Mouse (Mus musculus) limb, embryonic 10.5 days (tissue): Measurements from ENCODE around the gene Capn5. TPM values are rescaled to one million over a fixed set of nuclear protein-coding genes. Genes with fewer than 3 reads are reported as not detected.

Source experiments
- DNase-seq: peaks from one replicate; pipeline ENCODE4 v3.0.0-alpha.2; 2017; ENCODE audit warnings: low spot score
- H3K27ac ChIP-seq: fragments of 300-500 bp; sonication (generic); 2 replicates; pipeline ENCODE4 v1.5.1; 2016; ENCODE audit warnings: mild to moderate bottlenecking
- H3K27me3 ChIP-seq: fragments of 300-500 bp; sonication (generic); 2 replicates; pipeline ENCODE4 v1.6.1; 2016; ENCODE audit warnings: low read depth, mild to moderate bottlenecking; ENCODE audit not compliant: poor library complexity, severe bottlenecking
- H3K36me3 ChIP-seq: fragments of 300-500 bp; sonication (generic); 2 replicates; pipeline ENCODE4 v1.6.1; 2016; ENCODE audit warnings: mild to moderate bottlenecking, moderate library complexity
- H3K4me1 ChIP-seq: fragments of 300-500 bp; sonication (generic); 2 replicates; pipeline ENCODE4 v1.6.1; 2016
- H3K4me3 ChIP-seq: fragments of 300-500 bp; sonication (generic); 2 replicates; pipeline ENCODE4 v1.5.1; 2016; ENCODE audit warnings: mild to moderate bottlenecking, moderate library complexity
- H3K9me3 ChIP-seq: fragments of 300-500 bp; sonication (generic); replicated peaks from 2 replicates; pipeline ENCODE4 v1.6.1; 2016; ENCODE audit warnings: mild to moderate bottlenecking
- WGBS: fragments of 180-500 bp; shearing (Covaris S2); methylation state at CpG from one replicate; pipeline ENCODE4 v1.1.7; 2016; 5-methylcytosine and 5-hydroxymethylcytosine counted together
- polyA plus RNA-seq: library from polyadenylated mRNA; unstranded; fragments of >200 nt; fragmentation: Nextera tagmentation; extraction: Ambion mirVana; gene quantifications from 2 replicates; pipeline ENCODE4 v1.2.1, GENCODE M21; 2016

The Capn5 gene
- polyA plus RNA-seq, 1 experiment from 2014 or later = 4.5 TPM

- no peak for DNase-seq
- Histone ChIP-seq H3K4me3 (no peak overlapping the region), H3K27ac (no peak overlapping the region), H3K4me1 (peaks cover 67% of the 10 kb centered on the region), H3K27me3 (0 out of 2 replicates have a peak, but pooled peaks cover 7% of the 10 kb centered on the region), H3K9me3 (no peaks in the 10 kb centered on the region), H3K36me3 (no peaks in the 10 kb centered on the region)
- 78% methylated on average over 5 of the region's 5 CpGs for WGBS
These were observed 24.2 kb downstream of the Capn5 start for GRCm38 (mm10) chr7:98153892-98154291.

GRCm38 (mm10) chr7:98153345-98153744, 24.7 kb downstream of the Capn5 start:
- H3K27ac ChIP-seq = no peak overlapping the region
- no peaks in the 10 kb centered on the region for H3K36me3 ChIP-seq

GRCm38 (mm10) chr7:98152400-98152799, 25.7 kb downstream of the Capn5 start:
- no peaks in the 10 kb centered on the region for H3K36me3 ChIP-seq
- peak overlapping the region; percentile 17; the same call in 1 of the 2 replicates for H3K27ac ChIP-seq
- H3K27me3 ChIP-seq = 0 out of 2 replicates have a peak, but pooled peaks cover 4% of the 10 kb centered on the region
- H3K4me3 ChIP-seq = no peak overlapping the region
- 39% methylated on average over 8 of the region's 8 CpGs for WGBS
- H3K4me1 ChIP-seq = peaks cover 70% of the 10 kb centered on the region
- no peaks in the 10 kb centered on the region for H3K9me3 ChIP-seq
- no peak for DNase-seq

More at GRCm38 (mm10) chr7:98153345-98153744, 24.7 kb downstream of the Capn5 start:
- 47% methylated on average over 3 of the region's 3 CpGs for WGBS
- H3K4me1 ChIP-seq = peaks cover 62% of the 10 kb centered on the region
- no peak overlapping the region for H3K4me3 ChIP-seq
- H3K9me3 ChIP-seq = no peaks in the 10 kb centered on the region
- H3K27me3 ChIP-seq = 0 out of 2 replicates have a peak, but pooled peaks cover 4% of the 10 kb centered on the region
- no peak for DNase-seq

- no peak for DNase-seq
- Histone ChIP-seq H3K4me3 (no peak overlapping the region), H3K27me3 (0 out of 2 replicates have a peak, but pooled peaks cover 4% of the 10 kb centered on the region), H3K4me1 (peaks cover 60% of the 10 kb centered on the region), H3K36me3 (no peaks in the 10 kb centered on the region), H3K27ac (peak overlapping the region; percentile 44; the same call in 1 of the 2 replicates), H3K9me3 (no peaks in the 10 kb centered on the region)
- WGBS = 46% methylated on average over 5 of the region's 5 CpGs
These were observed 27.5 kb downstream of the Capn5 start for GRCm38 (mm10) chr7:98150525-98150924.

GRCm38 (mm10) chr7:98149802-98150201, 28.3 kb downstream of the Capn5 start:
- no peak for DNase-seq
- 8% methylated on average over 3 of the region's 3 CpGs for WGBS
- no peaks in the 10 kb centered on the region for H3K9me3 ChIP-seq
- no peak overlapping the region for H3K4me3 ChIP-seq
- peaks cover 56% of the 10 kb centered on the region for H3K4me1 ChIP-seq
- 0 out of 2 replicates have a peak, but pooled peaks cover 4% of the 10 kb centered on the region for H3K27me3 ChIP-seq
- no peaks in the 10 kb centered on the region for H3K36me3 ChIP-seq
- peak overlapping the region; percentile 44 for H3K27ac ChIP-seq

GRCm38 (mm10) chr7:98148721-98149407, 29.2 kb downstream of the Capn5 start:
- Histone ChIP-seq H3K4me3 (no peak overlapping the region), H3K4me1 (peaks cover 53% of the 10 kb centered on the region), H3K27me3 (0 out of 2 replicates have a peak, but pooled peaks cover 4% of the 10 kb centered on the region), H3K36me3 (no peaks in the 10 kb centered on the region), H3K27ac (peak overlapping the region; percentile 21; the same call in 1 of the 2 replicates), H3K9me3 (no peaks in the 10 kb centered on the region)
- DNase-seq = no peak
- 66% methylated on average over 10 of the region's 10 CpGs for WGBS

GRCm38 (mm10) chr7:98147766-98148165, 30.3 kb downstream of the Capn5 start:
- H3K36me3 ChIP-seq = no peaks in the 10 kb centered on the region
- H3K27ac ChIP-seq = peak overlapping the region; percentile 20; the same call in 1 of the 2 replicates
- H3K27me3 ChIP-seq = 0 out of 2 replicates have a peak, but pooled peaks cover 8% of the 10 kb centered on the region
- no peak overlapping the region for H3K4me3 ChIP-seq
- H3K4me1 ChIP-seq = peaks cover 50% of the 10 kb centered on the region
- H3K9me3 ChIP-seq = no peaks in the 10 kb centered on the region
- 82% methylated on average over 8 of the region's 8 CpGs for WGBS
- DNase-seq = no peak

GRCm38 (mm10) chr7:98146447-98146845, 31.6 kb downstream of the Capn5 start:
- DNase-seq = no peak
- peaks cover 45% of the 10 kb centered on the region for H3K4me1 ChIP-seq

GRCm38 (mm10) chr7:98145842-98146446, 32.1 kb downstream of the Capn5 start:
- H3K27me3 ChIP-seq = 0 out of 2 replicates have a peak, but pooled peaks cover 4% of the 10 kb centered on the region
- 86% methylated on average over 10 of the region's 12 CpGs for WGBS
- no peak overlapping the region for H3K4me3 ChIP-seq
- H3K27ac ChIP-seq = no peak overlapping the region
- H3K36me3 ChIP-seq = no peaks in the 10 kb centered on the region
- no peaks in the 10 kb centered on the region for H3K9me3 ChIP-seq
- no peak for DNase-seq
- H3K4me1 ChIP-seq = peaks cover 41% of the 10 kb centered on the region

More at GRCm38 (mm10) chr7:98146447-98146845, 31.6 kb downstream of the Capn5 start:
- no peaks in the 10 kb centered on the region for H3K9me3 ChIP-seq
- WGBS = 80% methylated on average over 8 of the region's 8 CpGs
- H3K27ac ChIP-seq = no peak overlapping the region
- H3K4me3 ChIP-seq = no peak overlapping the region
- 0 out of 2 replicates have a peak, but pooled peaks cover 4% of the 10 kb centered on the region for H3K27me3 ChIP-seq
- H3K36me3 ChIP-seq = no peaks in the 10 kb centered on the region

GRCm38 (mm10) chr7:98145402-98145801, 32.7 kb downstream of the Capn5 start, which contains the start of gene Omp:
Gene Omp (minus strand): TSS chr7:98145502.
- Histone ChIP-seq H3K27me3 (0 out of 2 replicates have a peak, but pooled peaks cover 4% of the 10 kb centered on the region), H3K4me3 (no peak within 1 kb of the TSS), H3K9me3 (no peaks in the 10 kb centered on the region), H3K27ac (peak within 1 kb of the TSS; percentile 5; the same call in 1 of the 2 replicates), H3K36me3 (no peaks in the 10 kb centered on the region), H3K4me1 (peaks cover 36% of the 10 kb centered on the region)
- 89% methylated on average over 5 of the region's 5 CpGs for WGBS
- DNase-seq = no peak

- 61% methylated on average over 3 of the region's 3 CpGs for WGBS
- Histone ChIP-seq H3K36me3 (no peaks in the 10 kb centered on the region), H3K27ac (no peak overlapping the region), H3K9me3 (no peaks in the 10 kb centered on the region), H3K27me3 (0 out of 2 replicates have a peak, but pooled peaks cover 4% of the 10 kb centered on the region), H3K4me1 (peaks cover 26% of the 10 kb centered on the region), H3K4me3 (no peak overlapping the region)
- DNase-seq = no peak
These were observed 35.4 kb downstream of the Capn5 start for GRCm38 (mm10) chr7:98142648-98143047.

GRCm38 (mm10) chr7:98142247-98142646, 35.8 kb downstream of the Capn5 start:
- DNase-seq = no peak
- H3K4me1 ChIP-seq = peaks cover 26% of the 10 kb centered on the region
- H3K27me3 ChIP-seq = 0 out of 2 replicates have a peak, but pooled peaks cover 4% of the 10 kb centered on the region
- H3K27ac ChIP-seq = no peak overlapping the region
- H3K4me3 ChIP-seq = no peak overlapping the region
- 65% methylated on average over 8 of the region's 8 CpGs for WGBS
- H3K9me3 ChIP-seq = no peaks in the 10 kb centered on the region
- H3K36me3 ChIP-seq = no peaks in the 10 kb centered on the region

GRCm38 (mm10) chr7:98141206-98141605, 36.9 kb downstream of the Capn5 start:
- Histone ChIP-seq H3K27me3 (0 out of 2 replicates have a peak, but pooled peaks cover 4% of the 10 kb centered on the region), H3K4me1 (peaks cover 28% of the 10 kb centered on the region), H3K27ac (no peak overlapping the region), H3K4me3 (no peak overlapping the region), H3K36me3 (no peaks in the 10 kb centered on the region), H3K9me3 (no peaks in the 10 kb centered on the region)
- DNase-seq = peak; percentile 59
- 60% methylated on average over 3 of the region's 3 CpGs for WGBS
